Mouse (Mus musculus) intestine, postnatal 0 days (tissue): ENCODE measurements at regions not wholly inside any gene's neighbourhood (a gene's known extent, or its start where the extent isn't known, plus 50 kb on each side); places are given as distances from the start of the nearest gene placed in this dataset.

Experiments used
- ATAC-seq: fragments of 200-750 bp; cut with Nextera tagmentation; 2 replicates; pipeline ENCODE4 v1.8.0; 2017; ENCODE audit warnings: mild to moderate bottlenecking, moderate TSS enrichment, moderate library complexity
- H3K27ac ChIP-seq: fragments of 300-500 bp; sonication (generic); 2 replicates; pipeline ENCODE4 v1.5.1; 2014; ENCODE audit warnings: mild to moderate bottlenecking, low read depth, low read length, moderate library complexity
- H3K27me3 ChIP-seq: fragments of 300-500 bp; sonication (generic); replicated peaks from 2 replicates; pipeline ENCODE4 v1.6.1; 2014; ENCODE audit warnings: low read length, mixed read lengths; ENCODE audit not compliant: control insufficient read depth, insufficient read depth
- H3K36me3 ChIP-seq: fragments of 300-500 bp; sonication (generic); 2 replicates; pipeline ENCODE4 v1.6.1; 2014; ENCODE audit warnings: mild to moderate bottlenecking, moderate library complexity; ENCODE audit not compliant: control insufficient read depth, insufficient read depth
- H3K4me1 ChIP-seq: fragments of 300-500 bp; sonication (generic); replicated peaks from 2 replicates; pipeline ENCODE4 v1.6.1; 2014; ENCODE audit warnings: antibody characterized with exemption, low read length, mixed read lengths; ENCODE audit not compliant: control insufficient read depth, insufficient read depth
- H3K4me2 ChIP-seq: fragments of 300-500 bp; sonication (generic); replicated peaks from 2 replicates; pipeline ENCODE4 v1.6.1; 2014; ENCODE audit warnings: low read depth, mild to moderate bottlenecking, moderate library complexity
- H3K4me3 ChIP-seq: fragments of 300-500 bp; sonication (generic); 2 replicates; pipeline ENCODE4 v1.5.1; 2014; ENCODE audit warnings: low read depth, low read length
- H3K9ac ChIP-seq: fragments of 300-500 bp; sonication (generic); 2 replicates; pipeline ENCODE4 v1.6.1; 2014; ENCODE audit warnings: mild to moderate bottlenecking, low read depth, low read length
- H3K9me3 ChIP-seq: fragments of 300-500 bp; sonication (generic); 2 replicates; pipeline ENCODE4 v1.6.1; 2016; ENCODE audit warnings: mixed run types; ENCODE audit not compliant: control insufficient read depth
- CTCF ChIP-seq: sonication (generic); IDR thresholded peaks from 2 replicates; pipeline ENCODE4 v1.5.1; 2016; ENCODE audit warnings: low read depth, mild to moderate bottlenecking, control low read depth, antibody characterized with exemption, moderate library complexity
- WGBS: fragments of 180-500 bp; shearing (Covaris S2); extraction: QIAGEN DNeasy Blood & Tissue Kit; methylation state at CpG from one replicate; pipeline ENCODE4 v1.1.7; 2014; 5-methylcytosine and 5-hydroxymethylcytosine counted together

GRCm38 (mm10) chr8:36312963-36313362, 547.4 kb downstream of the Gm19410 start:
- H3K27ac ChIP-seq = no peak overlapping the region
- TF ChIP-seq CTCF = no peak
- WGBS = 78% methylated on average over 3 of the region's 3 CpGs
- H3K4me3 ChIP-seq = no peak overlapping the region
- ATAC-seq = no peak
- no peak overlapping the region for H3K9ac ChIP-seq
- H3K4me2 ChIP-seq = no peak overlapping the region
- no peaks in the 10 kb centered on the region for H3K4me1 ChIP-seq
- H3K36me3 ChIP-seq = no peaks in the 10 kb centered on the region
- H3K27me3 ChIP-seq = no peaks in the 10 kb centered on the region
- H3K9me3 ChIP-seq = no peaks in the 10 kb centered on the region

- 83% methylated on average over 2 of the region's 2 CpGs for WGBS
- no peak overlapping the region for H3K27ac ChIP-seq
- no peaks in the 10 kb centered on the region for H3K27me3 ChIP-seq
- no peaks in the 10 kb centered on the region for H3K36me3 ChIP-seq
- H3K4me2 ChIP-seq = no peak overlapping the region
- H3K9ac ChIP-seq = no peak overlapping the region
- no peaks in the 10 kb centered on the region for H3K9me3 ChIP-seq
- H3K4me3 ChIP-seq = no peak overlapping the region
- H3K4me1 ChIP-seq = no peaks in the 10 kb centered on the region
- TF ChIP-seq CTCF = no peak
- ATAC-seq = no peak
These were observed 552.8 kb downstream of the Gm19410 start for GRCm38 (mm10) chr8:36318396-36318795.

GRCm38 (mm10) chr8:36318884-36319283, 553.3 kb downstream of the Gm19410 start:
- Histone ChIP-seq H3K4me3 (no peak overlapping the region), H3K36me3 (no peaks in the 10 kb centered on the region), H3K4me1 (no peaks in the 10 kb centered on the region), H3K27me3 (no peaks in the 10 kb centered on the region), H3K27ac (no peak overlapping the region), H3K4me2 (no peak overlapping the region), H3K9ac (no peak overlapping the region), H3K9me3 (no peaks in the 10 kb centered on the region)
- TF ChIP-seq CTCF = no peak
- ATAC-seq = no peak
- 52% methylated on average over 5 of the region's 5 CpGs for WGBS

GRCm38 (mm10) chr8:36319314-36319959, 553.8 kb downstream of the Gm19410 start:
- Histone ChIP-seq H3K9ac (no peak overlapping the region), H3K36me3 (no peaks in the 10 kb centered on the region), H3K27ac (no peak overlapping the region), H3K27me3 (no peaks in the 10 kb centered on the region), H3K4me2 (no peak overlapping the region), H3K9me3 (no peaks in the 10 kb centered on the region), H3K4me3 (no peak overlapping the region), H3K4me1 (no peaks in the 10 kb centered on the region)
- TF ChIP-seq CTCF = no peak
- 53% methylated on average over 7 of the region's 7 CpGs for WGBS
- no peak for ATAC-seq

- H3K9me3 ChIP-seq = no peaks in the 10 kb centered on the region
- no peak for TF ChIP-seq CTCF
- H3K27ac ChIP-seq = no peak overlapping the region
- H3K4me1 ChIP-seq = no peaks in the 10 kb centered on the region
- WGBS = 57% methylated on average over 8 of the region's 8 CpGs
- H3K9ac ChIP-seq = no peak overlapping the region
- no peak for ATAC-seq
- H3K4me3 ChIP-seq = no peak overlapping the region
- no peak overlapping the region for H3K4me2 ChIP-seq
- H3K27me3 ChIP-seq = no peaks in the 10 kb centered on the region
- H3K36me3 ChIP-seq = no peaks in the 10 kb centered on the region
These were observed 556.5 kb downstream of the Gm19410 start for GRCm38 (mm10) chr8:36322125-36322524.

- Histone ChIP-seq H3K4me3 (no peak overlapping the region), H3K4me2 (no peak overlapping the region), H3K4me1 (no peaks in the 10 kb centered on the region), H3K9ac (no peak overlapping the region), H3K9me3 (no peaks in the 10 kb centered on the region), H3K36me3 (no peaks in the 10 kb centered on the region), H3K27me3 (no peaks in the 10 kb centered on the region), H3K27ac (no peak overlapping the region)
- ATAC-seq = no peak
- WGBS = 68% methylated on average over 7 of the region's 7 CpGs
- no peak for TF ChIP-seq CTCF
These were observed 557.0 kb downstream of the Gm19410 start for GRCm38 (mm10) chr8:36322578-36322977.

- no peak for TF ChIP-seq CTCF
- 97% methylated on average over 5 of the region's 5 CpGs for WGBS
These were observed 573.0 kb downstream of the Gm19410 start for GRCm38 (mm10) chr8:36338628-36339027.

More at GRCm38 (mm10) chr8:36338628-36339027, 573.0 kb downstream of the Gm19410 start:
- Histone ChIP-seq H3K4me1 (no peaks in the 10 kb centered on the region), H3K4me3 (no peak overlapping the region), H3K36me3 (no peaks in the 10 kb centered on the region), H3K27me3 (no peaks in the 10 kb centered on the region), H3K4me2 (no peak overlapping the region), H3K27ac (no peak overlapping the region), H3K9me3 (no peaks in the 10 kb centered on the region), H3K9ac (no peak overlapping the region)
- ATAC-seq = no peak
